Mouse (Mus musculus): ENCODE measurements at regions not wholly inside any gene's neighbourhood (a gene's known extent, or its start where the extent isn't known, plus 50 kb on each side); places are given as distances from the start of the nearest gene placed in this dataset.

DNA sequence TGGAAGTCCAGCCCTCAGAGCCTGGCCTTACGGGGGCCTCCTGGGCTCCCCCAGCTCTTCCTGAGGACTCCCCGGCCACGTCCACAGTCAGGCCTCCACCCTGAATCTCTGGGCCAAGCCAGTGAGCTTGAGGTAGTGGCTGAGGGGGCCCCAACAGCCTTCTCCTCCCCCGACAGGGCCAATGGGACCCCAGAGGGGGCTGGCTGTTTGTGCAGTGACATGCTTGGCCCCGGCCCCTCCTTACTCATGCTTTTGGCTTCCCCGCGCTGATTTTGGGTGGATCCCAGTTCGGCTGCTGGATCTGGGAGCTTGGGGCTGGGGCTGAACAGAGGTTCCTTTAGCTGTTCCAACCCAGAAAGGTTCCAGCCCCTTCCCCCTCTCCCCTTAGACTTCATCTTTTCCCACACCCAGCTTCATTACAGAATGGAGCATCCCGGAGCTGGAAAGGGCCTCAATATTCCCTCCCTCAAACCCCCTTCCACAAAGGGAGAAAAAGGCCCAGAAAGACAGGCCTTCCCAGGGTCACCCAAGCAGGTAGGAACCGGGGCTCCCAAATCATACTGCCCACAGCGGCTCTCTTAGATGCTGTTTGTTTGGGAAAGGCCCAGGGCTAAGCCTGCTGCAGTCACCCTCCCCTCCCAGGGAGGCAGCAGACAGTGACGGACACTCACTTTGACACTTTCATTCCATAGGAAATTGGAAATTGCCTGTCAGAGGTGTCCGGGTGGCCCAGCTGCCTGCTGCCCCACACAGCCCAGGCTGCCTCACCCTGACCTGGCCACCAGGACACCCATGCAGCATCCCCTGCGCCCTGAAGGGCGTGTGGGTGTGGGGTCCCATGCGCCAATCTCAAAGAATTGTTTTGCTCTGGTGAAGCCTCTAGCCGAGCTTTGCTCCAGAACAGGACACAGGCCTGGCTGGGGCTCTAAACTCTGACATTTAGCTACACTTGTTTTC is 133.7 kb downstream of the Fgf18 start:
- Histone ChIP-seq H3K4me3 (ENCODE audit: low read depth, low read length) (no peak overlapping the region), H3K36me3 (replicated peaks; ENCODE audit: control insufficient read depth, insufficient read depth, low read depth, low read length) (no peaks in the 10 kb centered on the region), H3K4me2 (ENCODE audit: low read depth, low read length) (no peak overlapping the region), H3K9me3 (replicated peaks; ENCODE audit: control insufficient read depth, low read length) (no peaks in the 10 kb centered on the region), H3K4me1 (ENCODE audit: control insufficient read depth, insufficient read depth, low read length) (no peaks in the 10 kb centered on the region), H3K27me3 (ENCODE audit: control insufficient read depth, insufficient read depth, low read length) (no peaks in the 10 kb centered on the region), H3K9ac (replicated peaks; ENCODE audit: low read length) (no peak overlapping the region), H3K27ac (replicated peaks; ENCODE audit: low read depth, low read length) (no peak overlapping the region)
- WGBS, result 72% methylated on average over 17 of the region's 17 CpGs
- no peak for ATAC-seq (replicated peaks; ENCODE audit: insufficient number of reproducible peaks, low FRiP score, low TSS enrichment, low read depth)
- DNase-seq (ENCODE audit: low spot score), result no peak

DNA sequence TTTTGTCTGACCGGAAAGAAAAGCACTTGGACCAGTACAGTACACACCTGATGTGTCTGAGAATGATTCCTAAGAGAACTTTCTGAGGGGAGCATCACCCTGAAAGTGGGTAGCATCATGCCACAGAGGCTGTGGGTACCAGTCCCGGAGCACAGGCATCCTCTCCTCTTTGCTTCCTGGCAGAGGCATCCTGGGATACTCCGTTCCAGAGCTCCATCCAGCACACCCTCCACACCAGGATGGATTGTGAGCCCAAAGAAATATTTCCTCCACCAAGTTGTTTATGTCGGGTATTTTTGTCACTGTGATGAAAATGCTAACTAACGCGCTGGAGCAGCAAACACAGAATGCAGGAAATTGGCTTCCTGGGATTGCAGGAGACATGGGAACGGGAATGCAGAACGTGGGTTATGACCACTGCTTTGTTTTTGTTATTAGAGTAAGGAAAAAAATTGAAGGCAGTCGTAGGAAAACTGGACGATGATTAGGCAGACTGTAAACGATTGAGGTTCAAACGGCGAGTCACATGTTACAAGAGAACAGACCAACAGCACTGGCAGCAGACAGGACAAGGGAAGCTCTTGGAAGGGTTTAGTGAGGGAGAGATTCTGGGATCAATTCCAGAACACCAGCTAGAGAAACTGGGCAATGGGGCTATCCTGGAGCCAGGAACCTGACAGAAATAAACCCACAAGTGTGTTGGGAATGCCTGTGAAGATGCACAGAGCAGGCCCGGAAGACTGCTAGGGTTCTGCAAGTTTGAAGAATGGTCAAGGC is 134.6 kb downstream of the Fgf18 start:
- WGBS, result 80% methylated on average over 14 of the region's 14 CpGs
- DNase-seq (ENCODE audit: low spot score), result no peak
- H3K4me3 ChIP-seq (ENCODE audit: low read depth, low read length), result no peak overlapping the region
- no peaks in the 10 kb centered on the region for H3K4me1 ChIP-seq (ENCODE audit: control insufficient read depth, insufficient read depth, low read length)
- no peak overlapping the region for H3K9ac ChIP-seq (replicated peaks; ENCODE audit: low read length)
- no peaks in the 10 kb centered on the region for H3K9me3 ChIP-seq (replicated peaks; ENCODE audit: control insufficient read depth, low read length)
- no peaks in the 10 kb centered on the region for H3K36me3 ChIP-seq (replicated peaks; ENCODE audit: control insufficient read depth, insufficient read depth, low read depth, low read length)
- no peak for ATAC-seq (replicated peaks; ENCODE audit: insufficient number of reproducible peaks, low FRiP score, low TSS enrichment, low read depth)
- no peak overlapping the region for H3K4me2 ChIP-seq (ENCODE audit: low read depth, low read length)
- H3K27ac ChIP-seq (replicated peaks; ENCODE audit: low read depth, low read length), result no peak overlapping the region
- H3K27me3 ChIP-seq (ENCODE audit: control insufficient read depth, insufficient read depth, low read length), result no peaks in the 10 kb centered on the region

- Histone ChIP-seq H3K4me2 (ENCODE audit: low read depth, low read length) (no peak overlapping the region), H3K4me3 (ENCODE audit: low read depth, low read length) (no peak overlapping the region), H3K27ac (replicated peaks; ENCODE audit: low read depth, low read length) (no peak overlapping the region), H3K4me1 (ENCODE audit: control insufficient read depth, insufficient read depth, low read length) (no peaks in the 10 kb centered on the region), H3K9me3 (replicated peaks; ENCODE audit: control insufficient read depth, low read length) (no peaks in the 10 kb centered on the region), H3K36me3 (replicated peaks; ENCODE audit: control insufficient read depth, insufficient read depth, low read depth, low read length) (no peaks in the 10 kb centered on the region), H3K9ac (replicated peaks; ENCODE audit: low read length) (no peak overlapping the region), H3K27me3 (ENCODE audit: control insufficient read depth, insufficient read depth, low read length) (no peaks in the 10 kb centered on the region)
- ATAC-seq (replicated peaks; ENCODE audit: insufficient number of reproducible peaks, low FRiP score, low TSS enrichment, low read depth), result no peak
- no peak for DNase-seq (ENCODE audit: low spot score)
Observed at GRCm38 (mm10) chr11:33008611-33009010, 138.6 kb downstream of the Fgf18 start.

- Histone ChIP-seq H3K4me3 (ENCODE audit: low read depth, low read length) (no peak overlapping the region), H3K27me3 (ENCODE audit: control insufficient read depth, insufficient read depth, low read length) (no peaks in the 10 kb centered on the region), H3K4me1 (ENCODE audit: control insufficient read depth, insufficient read depth, low read length) (no peaks in the 10 kb centered on the region), H3K9ac (replicated peaks; ENCODE audit: low read length) (no peak overlapping the region), H3K36me3 (replicated peaks; ENCODE audit: control insufficient read depth, insufficient read depth, low read depth, low read length) (no peaks in the 10 kb centered on the region), H3K4me2 (ENCODE audit: low read depth, low read length) (no peak overlapping the region), H3K27ac (replicated peaks; ENCODE audit: low read depth, low read length) (no peak overlapping the region), H3K9me3 (replicated peaks; ENCODE audit: control insufficient read depth, low read length) (no peaks in the 10 kb centered on the region)
- ATAC-seq (replicated peaks; ENCODE audit: insufficient number of reproducible peaks, low FRiP score, low TSS enrichment, low read depth), result no peak
- WGBS, result 93% methylated on average over 11 of the region's 11 CpGs
- DNase-seq (ENCODE audit: low spot score), result no peak
Observed at GRCm38 (mm10) chr11:33007826-33008530, 139.2 kb downstream of the Fgf18 start.

DNA sequence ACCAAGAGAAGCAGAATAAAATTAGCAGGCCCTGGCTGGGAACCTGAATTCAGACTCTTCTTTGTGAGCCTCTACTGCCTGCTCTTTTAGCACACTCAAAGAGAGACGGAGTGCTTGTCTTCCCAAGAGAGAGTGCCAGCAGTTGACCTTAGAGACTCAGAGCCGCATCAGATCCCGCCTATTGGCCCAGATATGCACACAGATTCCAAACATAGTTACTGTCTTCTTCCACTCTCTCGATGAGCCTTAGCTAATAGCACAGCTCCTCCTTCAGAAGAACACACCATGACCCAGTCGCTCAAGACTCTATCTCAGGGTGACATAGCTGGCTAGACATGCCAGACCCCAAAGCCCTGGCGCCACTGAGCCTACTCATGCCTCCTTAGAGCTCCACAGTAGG is 139.8 kb downstream of the Fgf18 start:
- H3K9ac ChIP-seq (replicated peaks; ENCODE audit: low read length), result no peak overlapping the region
- no peaks in the 10 kb centered on the region for H3K27me3 ChIP-seq (ENCODE audit: control insufficient read depth, insufficient read depth, low read length)
- no peaks in the 10 kb centered on the region for H3K4me1 ChIP-seq (ENCODE audit: control insufficient read depth, insufficient read depth, low read length)
- WGBS, result 82% methylated on average over 6 of the region's 6 CpGs
- no peaks in the 10 kb centered on the region for H3K9me3 ChIP-seq (replicated peaks; ENCODE audit: control insufficient read depth, low read length)
- DNase-seq (ENCODE audit: low spot score), result no peak
- no peaks in the 10 kb centered on the region for H3K36me3 ChIP-seq (replicated peaks; ENCODE audit: control insufficient read depth, insufficient read depth, low read depth, low read length)
- no peak overlapping the region for H3K27ac ChIP-seq (replicated peaks; ENCODE audit: low read depth, low read length)
- H3K4me3 ChIP-seq (ENCODE audit: low read depth, low read length), result no peak overlapping the region
- ATAC-seq (replicated peaks; ENCODE audit: insufficient number of reproducible peaks, low FRiP score, low TSS enrichment, low read depth), result no peak
- no peak overlapping the region for H3K4me2 ChIP-seq (ENCODE audit: low read depth, low read length)

GRCm38 (mm10) chr11:33005183-33005582 is 142.0 kb downstream of the Fgf18 start:
- Histone ChIP-seq H3K9ac (replicated peaks; ENCODE audit: low read length) (no peak overlapping the region), H3K27me3 (ENCODE audit: control insufficient read depth, insufficient read depth, low read length) (no peaks in the 10 kb centered on the region), H3K9me3 (replicated peaks; ENCODE audit: control insufficient read depth, low read length) (no peaks in the 10 kb centered on the region), H3K4me1 (ENCODE audit: control insufficient read depth, insufficient read depth, low read length) (no peaks in the 10 kb centered on the region), H3K4me2 (ENCODE audit: low read depth, low read length) (no peak overlapping the region), H3K36me3 (replicated peaks; ENCODE audit: control insufficient read depth, insufficient read depth, low read depth, low read length) (no peaks in the 10 kb centered on the region), H3K4me3 (ENCODE audit: low read depth, low read length) (no peak overlapping the region), H3K27ac (replicated peaks; ENCODE audit: low read depth, low read length) (no peak overlapping the region)
- no peak for ATAC-seq (replicated peaks; ENCODE audit: insufficient number of reproducible peaks, low FRiP score, low TSS enrichment, low read depth)
- WGBS, result 18% methylated on average over 4 of the region's 4 CpGs
- DNase-seq (ENCODE audit: low spot score), result peak; percentile 70

DNA sequence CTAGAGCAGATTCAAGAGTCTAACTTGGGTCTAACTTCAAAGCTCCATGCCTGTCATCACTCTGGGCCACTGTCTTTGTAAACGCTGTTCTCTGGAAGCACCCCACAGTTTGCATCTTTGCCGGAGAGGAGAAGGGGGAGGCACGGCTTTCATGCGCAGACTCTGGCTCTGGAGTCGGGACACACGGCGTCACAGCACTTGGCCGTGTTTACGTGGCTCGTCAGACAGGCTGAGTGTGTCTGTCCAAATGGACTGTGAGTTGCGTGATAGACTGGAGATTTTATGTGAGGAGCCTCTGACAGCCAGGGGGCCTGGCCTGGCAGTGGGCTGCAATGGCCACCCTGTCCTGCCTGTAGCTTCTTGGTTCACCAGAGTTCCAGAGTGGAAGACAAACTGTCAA is 142.6 kb downstream of the Fgf18 start:
- Histone ChIP-seq H3K4me1 (ENCODE audit: control insufficient read depth, insufficient read depth, low read length) (no peaks in the 10 kb centered on the region), H3K36me3 (replicated peaks; ENCODE audit: control insufficient read depth, insufficient read depth, low read depth, low read length) (no peaks in the 10 kb centered on the region), H3K4me2 (ENCODE audit: low read depth, low read length) (no peak overlapping the region), H3K27ac (replicated peaks; ENCODE audit: low read depth, low read length) (no peak overlapping the region), H3K9me3 (replicated peaks; ENCODE audit: control insufficient read depth, low read length) (no peaks in the 10 kb centered on the region), H3K27me3 (ENCODE audit: control insufficient read depth, insufficient read depth, low read length) (no peaks in the 10 kb centered on the region), H3K4me3 (ENCODE audit: low read depth, low read length) (no peak overlapping the region), H3K9ac (replicated peaks; ENCODE audit: low read length) (no peak overlapping the region)
- DNase-seq (ENCODE audit: low spot score) (no peak), ATAC-seq (replicated peaks; ENCODE audit: insufficient number of reproducible peaks, low FRiP score, low TSS enrichment, low read depth) (no peak)
- 89% methylated on average over 11 of the region's 11 CpGs for WGBS

All from embryonic facial prominence, embryonic 11.5 days (tissue).